Mouse (Mus musculus) heart, embryonic 11.5 days (tissue): ENCODE data around the gene Zdhhc5. TPM values are rescaled to one million over a fixed set of nuclear protein-coding genes. Genes with fewer than 3 reads are reported as not detected.

ENCODE experiments used
- ATAC-seq: fragments of 200-750 bp; cut with Nextera tagmentation; replicated peaks from 2 replicates; pipeline ENCODE4 v1.8.0; 2017; ENCODE audit warnings: moderate library complexity; ENCODE audit not compliant: insufficient number of reproducible peaks, low FRiP score, low TSS enrichment
- H3K27ac ChIP-seq: fragments of 300-500 bp; sonication (generic); 2 replicates; pipeline ENCODE4 v1.5.1; 2014; ENCODE audit warnings: mild to moderate bottlenecking, low read depth, low read length
- H3K27me3 ChIP-seq: fragments of 300-500 bp; sonication (generic); 2 replicates; pipeline ENCODE4 v1.6.1; 2014; ENCODE audit warnings: mild to moderate bottlenecking, low read length, mixed read lengths; ENCODE audit not compliant: control insufficient read depth, insufficient read depth
- H3K36me3 ChIP-seq: fragments of 300-500 bp; sonication (generic); 2 replicates; pipeline ENCODE4 v1.6.1; 2014; ENCODE audit warnings: mild to moderate bottlenecking, low read length, moderate library complexity, mixed read lengths; ENCODE audit not compliant: control insufficient read depth, insufficient read depth
- H3K4me1 ChIP-seq: fragments of 300-500 bp; sonication (generic); 2 replicates; pipeline ENCODE4 v1.6.1; 2014; ENCODE audit warnings: low read length; ENCODE audit not compliant: control insufficient read depth, insufficient read depth
- H3K4me2 ChIP-seq: fragments of 300-500 bp; sonication (generic); 2 replicates; pipeline ENCODE4 v1.6.1; 2014; ENCODE audit warnings: mild to moderate bottlenecking, moderate library complexity
- H3K4me3 ChIP-seq: fragments of 300-500 bp; sonication (generic); 2 replicates; pipeline ENCODE4 v1.5.1; 2014; ENCODE audit warnings: low read depth, low read length
- H3K9ac ChIP-seq: fragments of 300-500 bp; sonication (generic); 2 replicates; pipeline ENCODE4 v1.6.1; 2014; ENCODE audit warnings: mild to moderate bottlenecking, low read depth, low read length, moderate library complexity
- H3K9me3 ChIP-seq: fragments of 300-500 bp; sonication (generic); replicated peaks from 2 replicates; pipeline ENCODE4 v1.6.1; 2016; ENCODE audit warnings: low read length; ENCODE audit not compliant: control insufficient read depth
- WGBS: fragments of 180-500 bp; shearing (Covaris S2); extraction: QIAGEN DNeasy Blood & Tissue Kit; methylation state at CpG from one replicate; pipeline ENCODE4 v1.1.7; 2014; ENCODE audit not compliant: insufficient replicate concordance; 5-methylcytosine and 5-hydroxymethylcytosine counted together
- polyA plus RNA-seq: library from polyadenylated mRNA; unstranded; fragments of >200 nt; fragmentation: Nextera tagmentation; extraction: Ambion mirVana; gene quantifications from 2 replicates; pipeline ENCODE4 v1.2.1, GENCODE M21; 2014

The Zdhhc5 gene
- polyA plus RNA-seq, 1 experiment from 2014 or later: 31.0 TPM

DNA sequence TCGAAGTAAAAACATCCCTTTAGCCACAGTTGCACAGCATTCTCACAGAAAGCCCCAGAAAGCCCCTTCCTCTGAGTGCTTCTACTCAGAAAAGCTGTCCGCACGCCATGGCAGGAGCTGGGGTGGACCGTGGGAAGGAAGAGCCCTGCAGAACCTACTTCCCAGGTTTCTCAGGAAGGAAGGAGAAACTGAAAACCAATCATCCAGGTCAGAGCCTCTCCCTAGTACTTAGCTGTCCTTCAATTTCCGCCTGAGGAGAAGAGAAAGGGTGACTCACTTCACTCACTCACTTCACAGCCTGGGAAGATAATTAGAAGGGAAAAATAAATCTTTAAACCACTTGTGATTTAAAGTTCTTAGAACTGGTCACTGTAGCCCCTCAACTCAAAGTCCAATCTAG is 10.7 kb downstream of the Zdhhc5 start:
- Histone ChIP-seq H3K27me3 (no peaks in the 10 kb centered on the region), H3K9me3 (no peaks in the 10 kb centered on the region), H3K4me3 (no peak overlapping the region), H3K9ac (no peak overlapping the region), H3K4me2 (no peak overlapping the region), H3K27ac (no peak overlapping the region), H3K36me3 (peaks cover 10% of the 10 kb centered on the region), H3K4me1 (no peaks in the 10 kb centered on the region)
- no peak for ATAC-seq
- 79% methylated on average over 5 of the region's 5 CpGs for WGBS

GRCm38 (mm10) chr2:84703497-84703896 is 11.5 kb downstream of the Zdhhc5 start:
- no peak for ATAC-seq
- Histone ChIP-seq H3K4me3 (no peak overlapping the region), H3K9ac (no peak overlapping the region), H3K27me3 (no peaks in the 10 kb centered on the region), H3K4me2 (no peak overlapping the region), H3K4me1 (no peaks in the 10 kb centered on the region), H3K9me3 (no peaks in the 10 kb centered on the region), H3K36me3 (peaks cover 12% of the 10 kb centered on the region), H3K27ac (no peak overlapping the region)
- 86% methylated on average over 1 of the region's 1 CpGs for WGBS

DNA sequence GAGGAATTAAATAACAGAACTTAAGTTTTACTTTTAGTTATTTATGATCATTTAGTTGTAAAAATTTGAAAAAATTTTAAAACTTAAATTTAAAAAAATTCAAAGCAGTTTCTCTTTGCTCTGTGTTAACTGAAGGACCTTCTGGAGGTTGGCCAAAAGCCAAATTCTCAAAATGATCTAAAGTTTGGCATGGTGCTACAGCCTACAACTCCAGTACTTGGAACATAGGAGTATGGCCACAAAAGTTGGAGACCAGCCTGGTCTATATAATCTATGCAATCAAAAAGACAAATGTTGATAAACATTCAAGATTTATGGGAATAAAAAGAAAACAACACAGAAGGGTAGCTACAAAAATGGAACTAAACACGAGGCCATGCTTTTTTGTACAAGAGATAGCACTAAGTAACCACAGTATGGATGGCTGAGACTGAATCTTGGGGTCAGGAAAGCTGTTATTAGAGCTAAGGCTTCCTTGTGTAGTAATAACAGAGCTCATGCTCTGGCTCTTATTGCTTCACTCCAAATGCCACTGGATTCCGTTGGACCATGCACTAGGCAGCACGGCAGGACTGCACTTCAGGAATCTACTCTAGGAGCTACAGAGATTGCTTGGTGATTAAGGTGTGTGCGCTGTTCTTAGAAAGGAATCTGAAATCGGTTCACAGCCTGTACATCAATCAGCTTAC is 19.8 kb downstream of the Zdhhc5 start:
- Histone ChIP-seq H3K4me1 (no peaks in the 10 kb centered on the region), H3K36me3 (peaks cover 37% of the 10 kb centered on the region), H3K27ac (no peak overlapping the region), H3K4me2 (no peak overlapping the region), H3K9me3 (no peaks in the 10 kb centered on the region), H3K4me3 (no peak overlapping the region), H3K27me3 (no peaks in the 10 kb centered on the region), H3K9ac (no peak overlapping the region)
- ATAC-seq: no peak
- 87% methylated on average over 5 of the region's 5 CpGs for WGBS

DNA sequence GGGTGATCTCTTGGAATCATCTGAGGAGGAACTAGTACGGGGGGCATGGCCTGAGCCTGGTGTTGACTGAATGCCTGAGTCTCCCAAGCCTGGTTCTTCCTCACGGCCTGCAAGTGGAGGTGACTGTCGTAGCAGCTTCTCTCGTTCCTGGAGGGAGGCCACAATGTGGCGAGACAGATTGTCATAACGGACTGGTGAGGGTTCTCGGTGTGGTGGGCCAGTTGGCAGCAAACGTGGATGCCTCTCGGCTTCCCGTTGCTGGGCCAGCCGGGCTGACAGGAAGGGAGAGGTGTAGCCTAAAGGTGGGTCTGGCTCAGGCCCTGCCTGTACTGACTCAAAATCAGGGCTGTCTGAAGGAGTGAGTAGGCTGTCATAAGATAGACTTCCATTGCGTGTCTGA is 24.9 kb downstream of the Zdhhc5 start:
- no peak overlapping the region for H3K27ac ChIP-seq
- no peaks in the 10 kb centered on the region for H3K4me1 ChIP-seq
- H3K36me3 ChIP-seq: peaks cover 46% of the 10 kb centered on the region
- 86% methylated on average over 12 of the region's 12 CpGs for WGBS
- H3K9me3 ChIP-seq: no peaks in the 10 kb centered on the region
- ATAC-seq: no peak
- no peaks in the 10 kb centered on the region for H3K27me3 ChIP-seq
- no peak overlapping the region for H3K9ac ChIP-seq
- H3K4me2 ChIP-seq: no peak overlapping the region
- H3K4me3 ChIP-seq: no peak overlapping the region

DNA sequence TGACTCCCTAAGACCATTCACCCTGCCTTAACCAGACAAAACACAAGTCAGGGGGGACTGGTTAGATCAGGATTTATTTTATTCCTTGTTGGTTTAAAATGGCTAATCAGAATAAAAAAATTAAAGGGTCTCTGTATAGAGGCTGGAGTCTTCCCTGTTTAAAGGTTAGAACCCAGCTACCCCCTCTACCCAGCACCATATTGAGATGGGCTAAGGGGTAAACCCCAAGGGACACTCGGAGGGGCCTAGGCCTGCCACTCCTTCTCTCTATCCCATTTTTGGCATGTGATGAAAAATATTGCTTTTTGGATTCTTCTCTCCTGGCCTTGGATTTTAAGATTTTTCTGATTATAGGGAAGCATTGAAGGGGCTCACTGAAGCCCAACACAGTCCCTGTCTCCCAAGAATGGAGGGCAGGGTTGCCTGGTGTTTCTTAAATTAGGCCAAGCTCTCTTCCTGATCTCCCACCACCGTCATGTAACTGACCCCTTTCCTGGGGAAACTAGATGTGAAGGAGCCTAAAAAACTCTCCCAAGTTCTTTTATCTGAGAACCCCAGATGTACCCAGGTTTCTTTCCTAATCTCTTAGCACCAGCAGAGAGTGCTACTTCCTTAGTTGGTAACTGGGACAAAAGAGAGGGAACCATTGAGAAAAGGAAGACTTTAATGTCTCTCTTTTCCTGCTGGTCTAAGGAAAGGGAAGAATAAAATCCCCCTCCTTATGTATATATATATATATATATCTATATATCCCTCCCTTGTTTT is 26.7 kb downstream of the Zdhhc5 start:
- ATAC-seq: no peak
- peaks cover 41% of the 10 kb centered on the region for H3K36me3 ChIP-seq
- H3K4me3 ChIP-seq: no peak overlapping the region
- WGBS: 71% methylated on average over 2 of the region's 2 CpGs
- H3K9ac ChIP-seq: no peak overlapping the region
- H3K27me3 ChIP-seq: no peaks in the 10 kb centered on the region
- no peak overlapping the region for H3K27ac ChIP-seq
- H3K9me3 ChIP-seq: no peaks in the 10 kb centered on the region
- H3K4me2 ChIP-seq: no peak overlapping the region
- H3K4me1 ChIP-seq: no peaks in the 10 kb centered on the region

DNA sequence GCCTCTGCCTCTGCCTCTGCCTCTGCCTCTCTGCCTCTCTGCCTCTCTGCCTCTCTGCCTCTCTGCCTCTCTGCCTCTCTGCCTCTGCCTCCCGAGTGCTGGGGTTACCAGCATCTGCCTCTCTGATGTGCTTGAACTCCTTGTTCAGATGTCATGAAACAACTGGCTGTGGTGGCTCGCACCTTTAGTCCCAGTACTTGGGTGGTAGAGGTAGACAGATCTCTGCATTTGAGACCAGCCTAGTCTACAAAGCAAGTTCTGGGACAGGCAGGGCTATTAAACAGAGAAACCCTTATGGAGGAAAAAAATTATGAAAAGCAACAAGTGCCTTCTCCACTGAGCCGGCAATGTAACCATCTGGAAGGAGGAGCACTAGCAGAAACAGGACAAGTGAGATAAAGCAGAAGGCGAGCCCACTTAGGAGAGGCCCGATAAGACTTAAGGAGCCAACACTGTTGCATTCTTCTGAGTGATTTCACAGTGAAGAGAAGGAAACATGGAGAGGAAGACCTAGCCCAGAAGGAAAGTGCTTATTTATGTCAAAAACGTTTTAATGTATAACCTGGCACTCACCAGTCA is 32.3 kb downstream of the Zdhhc5 start:
- H3K9ac ChIP-seq: no peak overlapping the region
- 25% methylated on average over 6 of the region's 6 CpGs for WGBS
- peak overlapping the region; percentile 16 for H3K4me2 ChIP-seq
- ATAC-seq: no peak
- H3K27me3 ChIP-seq: no peaks in the 10 kb centered on the region
- H3K27ac ChIP-seq: peak overlapping the region; percentile 66; the same call in 1 of the 2 replicates
- no peak overlapping the region for H3K4me3 ChIP-seq
- no peaks in the 10 kb centered on the region for H3K9me3 ChIP-seq
- H3K36me3 ChIP-seq: peaks cover 10% of the 10 kb centered on the region
- H3K4me1 ChIP-seq: peaks cover 5% of the 10 kb centered on the region; the same call in 1 of the 2 replicates

GRCm38 (mm10) chr2:84679016-84679415 is 36.0 kb downstream of the Zdhhc5 start, which contains the start of gene Tmx2:
Gene Tmx2, minus strand, starts transcription at chr2:84679140.
- Histone ChIP-seq H3K9ac (peak within 1 kb of the TSS; percentile 87), H3K4me3 (peak within 1 kb of the TSS; percentile 91), H3K9me3 (no peaks in the 10 kb centered on the region), H3K4me1 (peaks cover 10% of the 10 kb centered on the region), H3K36me3 (peaks cover 9% of the 10 kb centered on the region), H3K4me2 (peak within 1 kb of the TSS; percentile 74), H3K27ac (peak within 1 kb of the TSS; percentile 64; the same call in 1 of the 2 replicates), H3K27me3 (no peaks in the 10 kb centered on the region)
- WGBS: 11% methylated on average over 8 of the region's 8 CpGs
- ATAC-seq: no peak

- peak within 1 kb of the TSS; percentile 64 for H3K27ac ChIP-seq
- under 1% methylated on average over 43 of the region's 44 CpGs for WGBS
- no peaks in the 10 kb centered on the region for H3K9me3 ChIP-seq
- peaks cover 12% of the 10 kb centered on the region for H3K36me3 ChIP-seq
- peaks cover 10% of the 10 kb centered on the region for H3K4me1 ChIP-seq
- peak within 1 kb of the TSS; percentile 87 for H3K9ac ChIP-seq
- H3K4me3 ChIP-seq: peak within 1 kb of the TSS; percentile 91
- ATAC-seq: peak; percentile 99
- H3K27me3 ChIP-seq: no peaks in the 10 kb centered on the region
- peak within 1 kb of the TSS; percentile 74 for H3K4me2 ChIP-seq
Measured at GRCm38 (mm10) chr2:84677968-84678880, 36.8 kb downstream of the Zdhhc5 start, which contains the start of the genes Gm28635 and Med19. Gene Gm28635, minus strand, starts transcription at chr2:84678041. Gene Med19, plus strand, starts transcription at chr2:84678402.
